Mouse (Mus musculus) liver, embryonic 14.5 days (tissue): ENCODE measurements around the gene Cep95. TPM values are rescaled to one million over a fixed set of nuclear protein-coding genes. Genes with fewer than 3 reads are reported as not detected.
A peak's percentile ranks its signal among the peaks of the same experiment; 100 is the strongest.

Experiments
- ATAC-seq: fragments of 200-750 bp; cut with Nextera tagmentation; 2 replicates; pipeline ENCODE4 v1.8.0; 2017; ENCODE audit warnings: moderate number of reproducible peaks, mild to moderate bottlenecking, moderate library complexity; ENCODE audit not compliant: insufficient read depth
- DNase-seq, 3 experiments: peaks; one replicate each; pipeline ENCODE4 v3.0.0-alpha.2; 2012 to 2013; ENCODE audit warnings: low read depth in 3 of 3, low spot score in 3 of 3
- H3K27ac ChIP-seq: fragments of 300-500 bp; sonication (generic); 2 replicates; pipeline ENCODE4 v1.5.1; 2014; ENCODE audit warnings: moderate library complexity, mild to moderate bottlenecking, control low read depth, inconsistent platforms
- H3K27me3 ChIP-seq: fragments of 300-500 bp; sonication (generic); 2 replicates; pipeline ENCODE4 v1.6.1; 2014; ENCODE audit warnings: mild to moderate bottlenecking, low read length, moderate library complexity; ENCODE audit not compliant: control insufficient read depth, insufficient read depth
- H3K36me3 ChIP-seq: fragments of 300-500 bp; sonication (generic); replicated peaks from 2 replicates; pipeline ENCODE4 v1.6.1; 2014; ENCODE audit warnings: low read depth; ENCODE audit not compliant: control insufficient read depth, insufficient read depth
- H3K4me1 ChIP-seq, 2 experiments: fragments of 200-500 bp in 1 of 2; fragments of 300-500 bp in 1 of 2; sonication (generic) in 1 of 2; replicated peaks; 2 replicates each; pipeline ENCODE4 v1.6.1; 2012 to 2014; ENCODE audit warnings: antibody characterized with exemption in 1 of 2, inconsistent platforms in 1 of 2, low read length in 1 of 2; ENCODE audit not compliant: control insufficient read depth in 2 of 2, insufficient read depth in 2 of 2
- H3K4me2 ChIP-seq: fragments of 300-500 bp; sonication (generic); 2 replicates; pipeline ENCODE4 v1.6.1; 2014; ENCODE audit warnings: low read depth, mild to moderate bottlenecking, control low read depth, moderate library complexity
- H3K4me3 ChIP-seq, 2 experiments: fragments of 200-500 bp in 1 of 2; fragments of 300-500 bp in 1 of 2; sonication (generic) in 1 of 2; 2 replicates each; pipeline ENCODE4 v1.5.1; 2012 to 2014; ENCODE audit warnings: low read depth in 2 of 2, low read length in 2 of 2, mild to moderate bottlenecking in 2 of 2, control low read depth in 1 of 2, inconsistent platforms in 1 of 2, moderate library complexity in 1 of 2; ENCODE audit not compliant: insufficient read depth in 1 of 2
- H3K9ac ChIP-seq: fragments of 300-500 bp; sonication (generic); replicated peaks from 2 replicates; pipeline ENCODE4 v1.6.1; 2014; ENCODE audit warnings: mild to moderate bottlenecking, control low read depth, moderate library complexity
- H3K9me3 ChIP-seq: fragments of 300-500 bp; sonication (generic); 2 replicates; pipeline ENCODE4 v1.6.1; 2016; ENCODE audit warnings: low read length, mixed read lengths; ENCODE audit not compliant: control insufficient read depth
- CTCF ChIP-seq: IDR thresholded peaks from 2 replicates; pipeline ENCODE4 v1.5.1; 2016; ENCODE audit warnings: antibody characterized with exemption, low read depth, control low read depth
- EP300 ChIP-seq: IDR thresholded peaks from 2 replicates; pipeline ENCODE4 v1.6.1; 2016; ENCODE audit warnings: antibody characterized with exemption, low read depth
- WGBS: fragments of 180-500 bp; shearing (Covaris S2); extraction: QIAGEN DNeasy Blood & Tissue Kit; methylation state at CpG from one replicate; pipeline ENCODE4 v1.1.7; 2014; ENCODE audit not compliant: insufficient replicate concordance; 5-methylcytosine and 5-hydroxymethylcytosine counted together
- polyA plus RNA-seq, 2 experiments: library from polyadenylated mRNA; depleted of rRNA in 1 of 2; stranded (reverse) in 1 of 2; unstranded in 1 of 2; fragments of >200 nt; fragmentation: Nextera tagmentation in 1 of 2; extraction: Ambion mirVana in 1 of 2; gene quantifications; 2 replicates each; pipeline versions ENCODE4 v1.2.1 to v1.2.3; 2012 to 2014

Gene Cep95
- polyA plus RNA-seq, 2 experiments, result 6.1 to 9.9 TPM

DNA sequence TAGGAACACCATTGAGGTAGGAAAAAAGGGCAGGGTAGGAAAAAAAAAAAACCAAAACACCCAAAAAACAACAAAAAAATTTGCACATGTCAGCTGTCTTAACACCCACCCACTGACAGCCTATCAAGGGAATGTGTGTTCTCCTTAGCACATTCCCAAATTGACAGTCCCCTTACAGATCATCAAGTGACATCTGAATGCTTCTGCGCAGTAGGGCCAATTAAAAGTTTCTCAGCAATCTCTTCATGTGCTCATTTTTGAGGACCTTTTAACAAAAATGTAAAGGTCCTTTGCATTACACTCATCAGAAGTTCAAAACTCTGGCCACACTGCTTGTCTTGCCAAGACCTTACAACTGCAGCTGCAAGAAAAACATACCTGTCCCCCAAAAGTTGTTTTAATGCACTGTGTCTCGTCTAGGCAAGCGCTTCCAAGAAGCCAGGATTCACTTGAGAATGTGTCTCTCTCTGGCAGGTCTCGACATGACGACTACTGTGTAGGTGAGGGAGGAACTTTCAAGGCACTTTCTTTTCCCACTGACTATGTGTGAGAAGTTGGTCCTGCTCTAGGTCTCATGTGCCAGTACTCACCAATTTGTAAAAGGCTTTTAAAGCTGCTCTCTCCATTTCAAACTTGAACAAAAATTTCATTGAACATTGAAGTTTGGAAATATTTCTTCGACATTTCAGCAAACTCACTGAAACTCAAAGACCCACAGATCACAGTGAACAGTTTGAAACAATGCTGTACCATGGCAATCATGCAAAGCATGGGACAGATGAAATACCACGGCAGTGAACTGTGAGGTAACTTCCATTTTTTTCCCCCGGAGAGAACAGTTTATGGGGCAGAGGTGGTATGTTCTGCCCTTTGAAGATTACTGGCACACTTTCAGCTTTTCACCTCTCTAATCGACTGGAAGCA lies 5.9 kb upstream of the Cep95 start:
- H3K4me2 ChIP-seq, result no peak overlapping the region
- H3K9ac ChIP-seq, result no peak overlapping the region; the same call in 1 of the 2 replicates
- 87% methylated on average over 9 of the region's 9 CpGs for WGBS
- no peaks in the 10 kb centered on the region for H3K9me3 ChIP-seq
- no peak overlapping the region for H3K27ac ChIP-seq
- TF ChIP-seq CTCF (no peak), EP300 (no peak)
- H3K27me3 ChIP-seq, result no peaks in the 10 kb centered on the region
- ATAC-seq (no peak), DNase-seq (no peak)
- peaks cover 7 to 9% of the 10 kb centered on the region in 2 experiments for H3K4me1 ChIP-seq
- H3K4me3 ChIP-seq, result no peak overlapping the region
- H3K36me3 ChIP-seq, result peaks cover 75% of the 10 kb centered on the region

DNA sequence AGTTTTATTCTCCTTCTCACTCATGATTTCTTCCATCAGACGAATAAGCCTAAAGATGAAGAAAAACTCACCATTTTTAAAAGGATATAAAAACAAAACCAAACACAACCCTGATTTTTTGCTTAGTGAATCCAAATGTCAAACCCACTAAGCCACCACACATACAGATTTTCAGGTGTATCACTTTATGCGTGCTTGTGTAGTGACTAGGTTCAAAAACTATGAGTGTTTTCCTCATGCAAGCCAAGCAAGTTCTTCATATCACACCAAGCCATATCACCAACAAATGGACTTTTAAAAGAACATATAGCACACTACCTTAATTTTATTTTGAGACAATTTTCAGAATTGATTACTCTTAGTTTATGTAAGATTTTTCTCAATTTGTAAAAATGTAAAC lies 4.6 kb upstream of the Cep95 start:
- H3K36me3 ChIP-seq, result peaks cover 75% of the 10 kb centered on the region
- H3K4me2 ChIP-seq, result no peak overlapping the region
- DNase-seq (no peak), ATAC-seq (no peak)
- H3K27ac ChIP-seq, result no peak overlapping the region
- H3K9me3 ChIP-seq, result no peaks in the 10 kb centered on the region
- WGBS, result 86% methylated on average over 2 of the region's 2 CpGs
- H3K4me3 ChIP-seq, result no peak overlapping the region
- peaks cover 7 to 9% of the 10 kb centered on the region in 2 experiments for H3K4me1 ChIP-seq
- no peak overlapping the region for H3K9ac ChIP-seq
- TF ChIP-seq CTCF, result no peak
- TF ChIP-seq EP300, result no peak
- H3K27me3 ChIP-seq, result no peaks in the 10 kb centered on the region

DNA sequence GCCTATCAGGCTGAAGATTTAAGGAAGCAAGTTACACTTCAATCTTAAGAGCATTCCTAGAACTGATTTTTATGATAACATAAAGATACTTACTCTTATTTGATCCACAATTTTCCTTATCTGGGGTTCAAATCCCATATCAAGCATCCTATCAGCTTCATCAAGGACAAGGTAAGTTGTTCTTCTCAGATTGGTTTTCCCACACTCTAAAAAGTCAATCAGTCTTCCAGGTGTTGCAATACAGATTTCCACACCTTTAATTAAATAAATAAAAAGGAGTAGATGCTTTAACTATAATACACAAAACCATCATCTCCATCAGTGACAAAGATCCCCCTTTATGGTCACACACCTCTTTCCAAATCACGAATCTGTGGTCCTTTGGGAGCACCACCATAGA lies 4.0 kb upstream of the Cep95 start:
- H3K4me3 ChIP-seq, result no peak overlapping the region
- WGBS, result 85% methylated on average over 1 of the region's 1 CpGs
- ATAC-seq (no peak), DNase-seq (no peak)
- H3K27ac ChIP-seq, result no peak overlapping the region
- no peaks in the 10 kb centered on the region for H3K27me3 ChIP-seq
- no peak for TF ChIP-seq CTCF
- no peak for TF ChIP-seq EP300
- H3K4me1 ChIP-seq, result peaks cover 5 to 7% of the 10 kb centered on the region in 2 experiments
- H3K36me3 ChIP-seq, result peaks cover 72% of the 10 kb centered on the region
- H3K9ac ChIP-seq, result no peak overlapping the region
- H3K9me3 ChIP-seq, result no peaks in the 10 kb centered on the region
- H3K4me2 ChIP-seq, result no peak overlapping the region; the same call in 1 of the 2 replicates

DNA sequence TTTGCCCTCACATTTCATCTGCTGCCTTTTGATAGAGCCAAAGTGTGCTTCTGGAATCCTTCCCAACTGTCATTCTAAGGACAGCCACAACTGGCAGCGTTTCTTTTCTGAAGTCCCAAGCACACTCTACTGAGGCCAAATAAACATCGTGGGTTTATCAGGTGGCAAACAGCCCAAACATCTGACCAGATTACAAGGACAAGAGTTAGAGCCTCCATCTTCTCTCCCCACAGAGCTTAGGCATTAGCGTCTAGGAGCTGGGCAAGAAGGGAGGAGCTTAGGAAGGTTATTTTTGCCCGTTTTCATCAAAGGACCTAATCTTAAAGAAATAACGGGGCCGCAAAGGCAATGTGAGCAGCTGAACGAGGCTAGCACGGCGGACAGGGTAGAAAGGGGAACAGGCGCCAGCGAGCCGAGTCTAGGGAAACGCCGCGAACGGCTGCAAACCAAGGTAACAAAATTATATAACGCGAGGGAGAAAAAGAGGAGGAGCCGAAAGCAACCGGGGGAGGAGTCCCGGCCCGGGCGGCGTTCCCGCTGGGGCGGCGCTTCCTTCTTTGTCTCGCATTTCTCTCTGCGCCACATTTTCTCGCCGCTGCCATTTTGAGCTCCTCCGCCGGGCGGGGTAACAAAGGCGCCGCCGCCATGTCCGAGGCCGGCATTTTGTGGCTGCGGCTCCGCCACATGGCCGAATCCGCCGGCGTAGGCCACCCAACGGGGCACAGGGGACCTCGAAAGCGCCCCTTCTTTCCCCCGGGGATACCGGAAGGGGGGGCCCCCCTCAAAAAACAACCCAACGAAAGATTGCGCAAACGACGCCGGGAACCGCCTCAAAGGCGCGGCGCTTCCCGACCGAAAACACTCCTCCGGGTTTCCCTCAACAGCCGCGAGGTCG lies 1.7 kb upstream of the Cep95 start:
- H3K27ac ChIP-seq, result peak overlapping the region; percentile 95
- TF ChIP-seq CTCF (peak; percentile 2; the same call in 1 of the 2 replicates), EP300 (no peak)
- DNase-seq (peak; percentile 79 to 85 (median 79)), ATAC-seq (peak; percentile 21)
- peak overlapping the region; percentile 89 for H3K4me2 ChIP-seq
- no peaks in the 10 kb centered on the region for H3K27me3 ChIP-seq
- WGBS, result under 1% methylated on average over 65 of the region's 65 CpGs
- H3K9me3 ChIP-seq, result no peaks in the 10 kb centered on the region
- peaks cover 49% of the 10 kb centered on the region for H3K36me3 ChIP-seq
- peak overlapping the region; percentile 100 for H3K9ac ChIP-seq
- H3K4me1 ChIP-seq, result peaks cover 2% of the 10 kb centered on the region in 2 experiments; a peak in 2 of 4 replicates
- peak overlapping the region; percentile 77 to 96 for H3K4me3 ChIP-seq
